Mouse (Mus musculus): ENCODE data around the gene Stk10. TPM values are rescaled to one million over a fixed set of nuclear protein-coding genes. Genes with fewer than 3 reads are reported as not detected.
"Not testable (repeated sequence)": the region's sequence is repeated elsewhere in the genome, so short reads cannot be mapped to it uniquely, and the experiment has no call there.

Stk10 gene
- 1 to 10 TPM; 7.5 to 8.3 TPM for total RNA-seq (2021)
- long read RNA-seq, experiment 1, partial matches to known transcripts: 0 of 3 reads
- long read RNA-seq, experiment 1, other reads (novel, unspliced or antisense): 3 of 3 reads
- long read RNA-seq, experiment 2, partial matches to known transcripts: 0 of 4 reads
- long read RNA-seq, experiment 2, other reads (novel, unspliced or antisense): 4 of 4 reads

GRCm38 (mm10) chr11:32532765-32533481 is at the start of gene Stk10:
Stk10 (plus strand) TSS chr11:32533305.
- DNase-seq (ENCODE audit: low spot score in 2 of 2): peak; percentile 85 to 93

GRCm38 (mm10) chr11:32485290-32485689 is 47.8 kb upstream of the Stk10 start:
- no peak for DNase-seq (ENCODE audit: low spot score in 2 of 2)

- DNase-seq (ENCODE audit: low spot score in 2 of 2): no peak
Measured at GRCm38 (mm10) chr11:32486621-32487020, 46.5 kb upstream of the Stk10 start.

- DNase-seq (ENCODE audit: low spot score in 2 of 2): no peak
Measured at GRCm38 (mm10) chr11:32487501-32487900, 45.6 kb upstream of the Stk10 start.

- no peak for DNase-seq (ENCODE audit: low spot score in 2 of 2)
Measured at GRCm38 (mm10) chr11:32488344-32488743, 44.8 kb upstream of the Stk10 start.

- DNase-seq (ENCODE audit: low spot score in 2 of 2): no peak
Measured at GRCm38 (mm10) chr11:32488808-32489670, 44.1 kb upstream of the Stk10 start.

- DNase-seq (ENCODE audit: low spot score in 2 of 2): no peak
Measured at GRCm38 (mm10) chr11:32491079-32491478, 42.0 kb upstream of the Stk10 start.

- no peak for DNase-seq (ENCODE audit: low spot score in 2 of 2)
Measured at GRCm38 (mm10) chr11:32493312-32493711, 39.8 kb upstream of the Stk10 start.

- DNase-seq (ENCODE audit: low spot score in 2 of 2): no peak
Measured at GRCm38 (mm10) chr11:32495283-32495682, 37.8 kb upstream of the Stk10 start.

GRCm38 (mm10) chr11:32498757-32499535 is 34.2 kb upstream of the Stk10 start:
- peak in 1 of 2 experiments; percentile 43 for DNase-seq (ENCODE audit: low spot score in 2 of 2)

GRCm38 (mm10) chr11:32499931-32500330 is 33.2 kb upstream of the Stk10 start:
- DNase-seq (ENCODE audit: low spot score in 2 of 2): no peak

- no peak for DNase-seq (ENCODE audit: low spot score in 2 of 2)
Measured at GRCm38 (mm10) chr11:32503711-32504110, 29.4 kb upstream of the Stk10 start.

- DNase-seq (ENCODE audit: low spot score in 2 of 2): no peak
Measured at GRCm38 (mm10) chr11:32505091-32505739, 27.9 kb upstream of the Stk10 start.

GRCm38 (mm10) chr11:32510930-32511329 is 22.2 kb upstream of the Stk10 start:
- no peak for DNase-seq (ENCODE audit: low spot score in 2 of 2)

- not testable (repeated sequence) for DNase-seq (ENCODE audit: low spot score in 2 of 2)
Measured at GRCm38 (mm10) chr11:32514853-32515252, 18.3 kb upstream of the Stk10 start.

- DNase-seq (ENCODE audit: low spot score in 2 of 2): no peak
Measured at GRCm38 (mm10) chr11:32516091-32516490, 17.0 kb upstream of the Stk10 start.

- DNase-seq (ENCODE audit: low spot score in 2 of 2): peak in 1 of 2 experiments; percentile 73
Measured at GRCm38 (mm10) chr11:32516916-32517712, 16.0 kb upstream of the Stk10 start.

GRCm38 (mm10) chr11:32518770-32519169 is 14.3 kb upstream of the Stk10 start:
- no peak for DNase-seq (ENCODE audit: low spot score in 2 of 2)

- DNase-seq (ENCODE audit: low spot score in 2 of 2): no peak
Measured at GRCm38 (mm10) chr11:32519354-32519753, 13.8 kb upstream of the Stk10 start.

GRCm38 (mm10) chr11:32521246-32521645 is 11.9 kb upstream of the Stk10 start:
- DNase-seq (ENCODE audit: low spot score in 2 of 2): no peak

Measured in layer of hippocampus, postnatal 14 days (tissue).